Mouse (Mus musculus) heart, embryonic 10.5 days (tissue): ENCODE data around the gene C2cd2l. TPM values are rescaled to one million over a fixed set of nuclear protein-coding genes. Genes with fewer than 3 reads are reported as not detected.

Experiments used
- DNase-seq: peaks from one replicate; pipeline ENCODE4 v3.0.0-alpha.2; 2017; ENCODE audit warnings: low spot score
- H3K27ac ChIP-seq: fragments of 300-500 bp; sonication (generic); 2 replicates; pipeline ENCODE4 v1.5.1; 2016; ENCODE audit warnings: mild to moderate bottlenecking
- H3K27me3 ChIP-seq: fragments of 300-500 bp; sonication (generic); 2 replicates; pipeline ENCODE4 v1.6.1; 2016; ENCODE audit warnings: mild to moderate bottlenecking; ENCODE audit not compliant: poor library complexity, insufficient read depth, severe bottlenecking
- H3K36me3 ChIP-seq: fragments of 300-500 bp; sonication (generic); 2 replicates; pipeline ENCODE4 v1.6.1; 2016; ENCODE audit warnings: mild to moderate bottlenecking, moderate library complexity
- H3K4me1 ChIP-seq: fragments of 300-500 bp; sonication (generic); 2 replicates; pipeline ENCODE4 v1.6.1; 2016; ENCODE audit warnings: mild to moderate bottlenecking
- H3K4me3 ChIP-seq: fragments of 300-500 bp; sonication (generic); 2 replicates; pipeline ENCODE4 v1.5.1; 2016; ENCODE audit warnings: mild to moderate bottlenecking, moderate library complexity
- H3K9me3 ChIP-seq: fragments of 300-500 bp; sonication (generic); 2 replicates; pipeline ENCODE4 v1.6.1; 2016; ENCODE audit warnings: mild to moderate bottlenecking, moderate library complexity
- WGBS: fragments of 180-500 bp; shearing (Covaris S2); methylation state at CpG from one replicate; pipeline ENCODE4 v1.1.7; 2016; 5-methylcytosine and 5-hydroxymethylcytosine counted together
- microRNA-seq: library from miRNA; unstranded; fragments of <30 nt; microRNA quantifications from one replicate; pipeline ENCODE4, GENCODE M21; 2017
- polyA plus RNA-seq: library from polyadenylated mRNA; unstranded; fragments of >200 nt; fragmentation: Nextera tagmentation; extraction: Ambion mirVana; gene quantifications from 2 replicates; pipeline ENCODE4 v1.2.1, GENCODE M21; 2016

The C2cd2l gene
- polyA plus RNA-seq, 1 experiment from 2014 or later, result 6.9 TPM

GRCm38 (mm10) chr9:44266478-44267226, 53.4 kb downstream of the C2cd2l start:
- H3K4me3 ChIP-seq, result no peak overlapping the region
- H3K9me3 ChIP-seq, result no peaks in the 10 kb centered on the region
- H3K4me1 ChIP-seq, result peaks cover 18% of the 10 kb centered on the region
- H3K27ac ChIP-seq, result peak overlapping the region; percentile 94; the same call in 1 of the 2 replicates
- no peak for DNase-seq
- peaks cover 17% of the 10 kb centered on the region; the same call in 1 of the 2 replicates for H3K27me3 ChIP-seq
- WGBS, result 66% methylated on average over 8 of the region's 8 CpGs
- H3K36me3 ChIP-seq, result no peaks in the 10 kb centered on the region

GRCm38 (mm10) chr9:44261388-44261787, 58.7 kb downstream of the C2cd2l start:
- Histone ChIP-seq H3K36me3 (no peaks in the 10 kb centered on the region), H3K4me1 (no peaks in the 10 kb centered on the region), H3K27me3 (peaks cover 18% of the 10 kb centered on the region; the same call in 1 of the 2 replicates), H3K4me3 (no peak overlapping the region), H3K9me3 (no peaks in the 10 kb centered on the region), H3K27ac (no peak overlapping the region)
- WGBS, result 82% methylated on average over 14 of the region's 14 CpGs
- no peak for DNase-seq

Small RNA genes lying within 50 kb of the gene (microRNA-seq; reads per million reads assigned to microRNA genes)
- not detected for gene Gm44335

Other genes starting within 250 kb of the C2cd2l start
- gene Mfrp, start 218.6 kb downstream of the C2cd2l start, polyA plus RNA-seq, result 0.21 TPM in 1 of 2 replicates, not detected in the other
- 0.50 TPM in 1 of 2 replicates, not detected in the other for gene C1qtnf5, start 213.0 kb downstream of the C2cd2l start, polyA plus RNA-seq
- 0.07 and 0.18 TPM in 2 replicates for gene Gm49380, start 206.8 kb downstream of the C2cd2l start, polyA plus RNA-seq
- 53.6 and 55.8 TPM in 2 replicates for gene Rnf26, start 206.8 kb downstream of the C2cd2l start, polyA plus RNA-seq
- gene Mcam, start 185.8 kb downstream of the C2cd2l start, polyA plus RNA-seq, result 34.6 and 67.0 TPM in 2 replicates
- 16.2 and 16.3 TPM in 2 replicates for gene Cbl, start 86.2 kb downstream of the C2cd2l start, polyA plus RNA-seq
- not detected in 2 replicates for gene Ccdc153, start 79.6 kb downstream of the C2cd2l start, polyA plus RNA-seq
- gene Pdzd3, start 68.8 kb downstream of the C2cd2l start, polyA plus RNA-seq, result not detected in 2 replicates
- 3.1 and 4.7 TPM in 2 replicates for gene Nlrx1, start 51.7 kb downstream of the C2cd2l start, polyA plus RNA-seq
- 3.4 and 3.9 TPM in 2 replicates for gene Abcg4, start 31.7 kb downstream of the C2cd2l start, polyA plus RNA-seq
- gene Hinfp, start 14.6 kb downstream of the C2cd2l start, polyA plus RNA-seq, result 23.5 and 25.0 TPM in 2 replicates
- 35.2 and 36.6 TPM in 2 replicates for gene Dpagt1, start 5.7 kb upstream of the C2cd2l start, polyA plus RNA-seq
- gene H2afx, start 14.4 kb upstream of the C2cd2l start, polyA plus RNA-seq, result 258 and 270 TPM in 2 replicates
- gene Hmbs, start 23.9 kb upstream of the C2cd2l start, polyA plus RNA-seq, result 276 and 285 TPM in 2 replicates
- gene Vps11, start 41.4 kb upstream of the C2cd2l start, polyA plus RNA-seq, result 22.8 and 26.3 TPM in 2 replicates
- 23.4 and 25.0 TPM in 2 replicates for gene Hyou1, start 59.2 kb upstream of the C2cd2l start, polyA plus RNA-seq
- 25.3 and 33.4 TPM in 2 replicates for gene Slc37a4, start 76.6 kb upstream of the C2cd2l start, polyA plus RNA-seq
- gene Rps25, start 86.9 kb upstream of the C2cd2l start, polyA plus RNA-seq, result 1,461 and 1,463 TPM in 2 replicates
- gene Trappc4, start 87.3 kb upstream of the C2cd2l start, polyA plus RNA-seq, result 104 and 117 TPM in 2 replicates
- gene Ccdc84, start 98.3 kb upstream of the C2cd2l start, polyA plus RNA-seq, result 21.9 and 28.0 TPM in 2 replicates
- not detected in 2 replicates for gene Foxr1, start 120.9 kb upstream of the C2cd2l start, polyA plus RNA-seq
- 0.26 TPM in 1 of 2 replicates, not detected in the other for gene Upk2, start 134.7 kb upstream of the C2cd2l start, polyA plus RNA-seq
- 7.6 and 9.6 TPM in 2 replicates for gene Bcl9l, start 162.5 kb upstream of the C2cd2l start, polyA plus RNA-seq
- not detected in 2 replicates for gene Cxcr5, start 241.6 kb upstream of the C2cd2l start, polyA plus RNA-seq